Mouse (Mus musculus): ENCODE results near the gene Wwox. TPM values are rescaled to one million over a fixed set of nuclear protein-coding genes. Genes with fewer than 3 reads are reported as not detected.

Gene Wwox
- polyA plus RNA-seq, 1 experiment from 2014 or later: 10.4 TPM

DNA sequence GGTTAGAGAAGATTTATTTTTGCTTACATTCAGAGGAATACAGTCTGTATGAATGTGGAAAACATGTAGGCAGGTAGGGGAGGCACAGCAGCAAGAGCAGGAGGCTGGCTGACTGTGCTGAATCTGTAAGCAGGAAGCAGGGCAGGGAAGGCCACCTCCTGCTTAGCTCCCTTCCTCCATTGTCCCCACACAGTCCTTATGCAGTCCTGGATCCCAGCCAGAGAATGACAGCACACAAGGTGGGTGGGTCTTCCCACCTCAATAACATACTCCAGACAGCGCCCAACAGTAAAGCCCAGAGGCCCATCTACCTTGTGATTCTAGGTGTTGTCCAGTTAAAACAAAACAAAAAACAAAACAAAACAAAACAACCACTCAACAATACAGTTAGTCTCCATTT, 593.7 kb downstream of the Wwox start:
- Histone ChIP-seq H3K27ac (ENCODE audit: poor library complexity, severe bottlenecking) (no peak overlapping the region), H3K4me1 (replicated peaks) (peaks cover 8% of the 10 kb centered on the region), H3K4me2 (no peak overlapping the region), H3K4me3 (no peak overlapping the region), H3K36me3 (no peaks in the 10 kb centered on the region), H3K27me3 (replicated peaks) (no peaks in the 10 kb centered on the region), H3K9ac (no peak overlapping the region), H3K9me3 (replicated peaks) (no peaks in the 10 kb centered on the region)
- WGBS: 69% methylated on average over 1 of the region's 1 CpGs
- ATAC-seq (ENCODE audit: insufficient number of reproducible peaks, low FRiP score): peak; percentile 53; the same call in 1 of the 2 replicates

DNA sequence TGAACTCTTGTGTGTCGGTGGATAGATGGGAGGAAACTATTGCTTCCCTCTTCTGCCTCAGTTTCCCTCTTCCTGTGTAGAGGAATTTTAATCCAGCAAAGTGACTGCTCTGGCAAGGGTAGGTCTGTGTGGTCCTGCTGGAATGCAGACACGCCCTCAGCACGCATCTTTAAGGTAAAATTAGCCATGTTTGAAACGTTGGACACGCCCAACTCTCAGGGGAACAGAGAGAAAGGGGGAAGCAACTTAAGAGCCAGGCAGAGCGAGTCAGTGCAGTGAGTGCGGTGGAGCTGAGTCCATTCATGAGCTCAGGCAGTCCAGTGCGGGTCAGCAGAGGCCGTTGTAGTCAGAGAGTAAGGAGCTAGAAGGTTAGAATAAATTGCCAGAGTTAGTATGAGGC, 596.6 kb downstream of the Wwox start:
- Histone ChIP-seq H3K27ac (ENCODE audit: poor library complexity, severe bottlenecking) (no peak overlapping the region), H3K36me3 (no peaks in the 10 kb centered on the region), H3K4me2 (no peak overlapping the region), H3K4me3 (no peak overlapping the region), H3K27me3 (replicated peaks) (no peaks in the 10 kb centered on the region), H3K9me3 (replicated peaks) (no peaks in the 10 kb centered on the region), H3K9ac (no peak overlapping the region), H3K4me1 (replicated peaks) (0 out of 2 replicates have a peak, but pooled peaks cover 4% of the 10 kb centered on the region)
- 81% methylated on average over 9 of the region's 9 CpGs for WGBS
- ATAC-seq (ENCODE audit: insufficient number of reproducible peaks, low FRiP score): no peak

DNA sequence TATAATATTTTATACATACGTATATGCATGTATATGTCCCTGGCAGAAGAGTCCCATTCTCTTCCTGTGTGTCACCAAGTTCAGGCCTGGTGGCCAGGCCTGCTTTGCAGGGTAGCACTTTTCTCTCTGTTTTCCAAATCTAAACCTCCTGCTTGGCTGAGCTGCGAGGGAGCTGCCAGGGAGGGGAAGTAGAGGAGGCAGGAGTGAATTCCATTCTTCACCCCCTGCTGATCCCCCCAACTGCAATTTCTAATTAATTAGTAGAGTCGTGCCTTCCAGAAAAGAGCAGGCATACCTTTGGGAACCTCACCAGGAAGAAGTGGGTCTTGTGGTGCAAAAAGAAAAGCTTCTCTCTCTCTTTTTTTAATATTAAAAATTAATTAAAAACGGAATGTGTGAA, 599.0 kb downstream of the Wwox start:
- H3K4me3 ChIP-seq: no peak overlapping the region
- H3K27ac ChIP-seq (ENCODE audit: poor library complexity, severe bottlenecking): no peak overlapping the region
- ATAC-seq (ENCODE audit: insufficient number of reproducible peaks, low FRiP score): no peak
- H3K27me3 ChIP-seq (replicated peaks): no peaks in the 10 kb centered on the region
- no peaks in the 10 kb centered on the region for H3K9me3 ChIP-seq (replicated peaks)
- H3K4me1 ChIP-seq (replicated peaks): no peaks in the 10 kb centered on the region
- H3K4me2 ChIP-seq: no peak overlapping the region
- 25% methylated on average over 4 of the region's 4 CpGs for WGBS
- no peak overlapping the region for H3K9ac ChIP-seq
- no peaks in the 10 kb centered on the region for H3K36me3 ChIP-seq

DNA sequence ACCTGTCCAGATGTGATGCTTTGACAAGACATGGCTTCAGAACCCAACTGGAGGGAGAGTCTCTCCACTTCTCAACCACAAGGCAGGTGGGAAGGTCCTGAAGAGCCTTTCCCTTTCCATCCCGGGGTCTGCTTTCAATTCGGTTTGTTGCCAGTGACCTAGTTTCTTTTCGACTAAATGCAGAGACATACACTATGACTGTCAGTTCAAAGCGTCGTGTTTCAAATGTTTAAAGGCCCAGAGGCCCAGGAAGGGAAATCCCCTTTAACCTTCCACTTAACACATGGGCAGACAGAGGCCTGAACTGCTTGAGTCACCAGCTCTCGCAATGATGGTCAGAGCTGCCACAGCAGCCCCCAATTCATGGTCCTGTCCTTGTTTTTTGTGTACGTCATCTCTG, 606.3 kb downstream of the Wwox start:
- no peaks in the 10 kb centered on the region for H3K27me3 ChIP-seq (replicated peaks)
- H3K36me3 ChIP-seq: no peaks in the 10 kb centered on the region
- no peaks in the 10 kb centered on the region for H3K9me3 ChIP-seq (replicated peaks)
- no peaks in the 10 kb centered on the region for H3K4me1 ChIP-seq (replicated peaks)
- no peak overlapping the region for H3K4me2 ChIP-seq
- WGBS: 68% methylated on average over 7 of the region's 7 CpGs
- no peak for ATAC-seq (ENCODE audit: insufficient number of reproducible peaks, low FRiP score)
- H3K4me3 ChIP-seq: no peak overlapping the region
- no peak overlapping the region for H3K27ac ChIP-seq (ENCODE audit: poor library complexity, severe bottlenecking)
- no peak overlapping the region for H3K9ac ChIP-seq

DNA sequence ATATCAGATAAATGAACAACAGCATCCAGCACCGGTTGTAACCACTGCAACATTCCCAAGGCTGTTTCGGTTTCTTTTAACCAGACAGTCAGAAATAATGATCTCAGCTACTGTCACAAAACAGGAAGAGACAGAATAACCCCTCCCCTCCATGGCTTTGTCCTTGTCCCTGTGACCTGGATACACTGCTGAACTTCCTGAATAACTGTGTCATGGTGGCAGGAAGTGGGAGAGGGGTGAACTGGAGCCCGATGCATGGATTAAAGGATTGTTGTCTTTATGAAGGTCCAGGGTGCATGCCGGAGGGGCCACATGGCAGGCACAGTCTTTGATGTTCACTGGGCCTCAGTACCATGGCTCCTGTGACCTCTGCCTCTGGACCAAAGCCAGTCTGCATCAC, 607.0 kb downstream of the Wwox start:
- no peaks in the 10 kb centered on the region for H3K4me1 ChIP-seq (replicated peaks)
- H3K4me2 ChIP-seq: no peak overlapping the region
- no peak for ATAC-seq (ENCODE audit: insufficient number of reproducible peaks, low FRiP score)
- H3K9ac ChIP-seq: no peak overlapping the region
- no peaks in the 10 kb centered on the region for H3K27me3 ChIP-seq (replicated peaks)
- no peak overlapping the region for H3K27ac ChIP-seq (ENCODE audit: poor library complexity, severe bottlenecking)
- no peaks in the 10 kb centered on the region for H3K9me3 ChIP-seq (replicated peaks)
- no peak overlapping the region for H3K4me3 ChIP-seq
- H3K36me3 ChIP-seq: no peaks in the 10 kb centered on the region
- 64% methylated on average over 4 of the region's 4 CpGs for WGBS

DNA sequence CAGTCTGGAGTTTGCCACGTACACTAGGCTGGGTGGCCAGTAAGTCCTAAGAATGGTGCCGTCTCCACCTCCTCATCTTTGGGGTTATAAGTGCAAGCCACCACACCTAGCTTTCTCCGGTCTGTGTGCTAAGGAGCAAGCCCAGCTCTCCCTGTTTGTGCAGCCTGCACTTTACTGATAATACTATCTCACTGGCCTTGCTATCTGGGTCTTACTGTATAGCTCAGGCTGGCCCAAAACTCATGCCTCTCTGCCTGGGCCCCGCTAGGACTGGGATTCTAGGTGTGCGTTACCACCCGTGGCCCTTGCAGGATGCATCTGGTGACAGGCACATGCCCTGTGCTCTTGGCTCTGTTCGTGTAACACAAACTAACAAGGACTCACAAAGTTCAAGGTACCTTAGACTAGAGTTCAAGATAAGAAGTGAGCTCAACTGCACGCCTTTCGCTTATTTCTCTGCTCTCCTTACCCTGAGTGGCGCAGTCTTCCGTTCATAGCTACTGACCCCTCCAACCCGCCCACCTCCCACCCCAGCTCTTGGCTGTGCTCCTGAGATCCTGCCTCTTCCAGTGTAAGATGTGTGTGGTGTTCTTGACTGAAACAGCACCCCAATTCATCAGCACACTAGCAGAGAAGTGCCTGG, 618.9 kb downstream of the Wwox start:
- H3K27ac ChIP-seq (ENCODE audit: poor library complexity, severe bottlenecking): no peak overlapping the region
- no peaks in the 10 kb centered on the region for H3K36me3 ChIP-seq
- H3K4me3 ChIP-seq: no peak overlapping the region
- ATAC-seq (ENCODE audit: insufficient number of reproducible peaks, low FRiP score): peak; percentile 84
- 78% methylated on average over 12 of the region's 12 CpGs for WGBS
- no peaks in the 10 kb centered on the region for H3K9me3 ChIP-seq (replicated peaks)
- 0 out of 2 replicates have a peak, but pooled peaks cover 8% of the 10 kb centered on the region for H3K4me1 ChIP-seq (replicated peaks)
- no peak overlapping the region for H3K9ac ChIP-seq
- no peak overlapping the region for H3K4me2 ChIP-seq
- H3K27me3 ChIP-seq (replicated peaks): no peaks in the 10 kb centered on the region

DNA sequence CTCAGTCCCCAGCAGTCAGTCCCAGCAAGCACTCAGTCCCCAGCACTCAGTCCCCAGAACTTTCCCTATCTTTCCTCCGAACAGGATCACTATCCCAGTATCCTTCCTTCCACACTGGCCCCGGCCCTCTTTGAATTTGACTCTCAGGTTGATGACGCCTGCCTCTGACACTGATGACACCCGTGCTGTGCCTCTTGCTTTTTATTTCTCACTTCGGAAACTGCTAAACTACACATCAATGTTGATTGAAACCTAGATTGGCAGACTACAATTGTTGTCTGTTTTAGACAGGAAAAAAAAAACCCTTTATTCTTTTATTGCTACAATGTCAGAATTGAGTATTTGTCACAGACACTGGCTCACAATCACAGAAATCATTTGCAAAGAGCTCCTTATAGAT, 624.2 kb downstream of the Wwox start:
- no peak for ATAC-seq (ENCODE audit: insufficient number of reproducible peaks, low FRiP score)
- no peaks in the 10 kb centered on the region for H3K9me3 ChIP-seq (replicated peaks)
- no peak overlapping the region for H3K27ac ChIP-seq (ENCODE audit: poor library complexity, severe bottlenecking)
- peaks cover under 1% of the 10 kb centered on the region; the same call in 1 of the 2 replicates for H3K4me1 ChIP-seq (replicated peaks)
- H3K36me3 ChIP-seq: no peaks in the 10 kb centered on the region
- 84% methylated on average over 5 of the region's 5 CpGs for WGBS
- H3K9ac ChIP-seq: no peak overlapping the region
- no peaks in the 10 kb centered on the region for H3K27me3 ChIP-seq (replicated peaks)
- H3K4me3 ChIP-seq: no peak overlapping the region
- no peak overlapping the region for H3K4me2 ChIP-seq

DNA sequence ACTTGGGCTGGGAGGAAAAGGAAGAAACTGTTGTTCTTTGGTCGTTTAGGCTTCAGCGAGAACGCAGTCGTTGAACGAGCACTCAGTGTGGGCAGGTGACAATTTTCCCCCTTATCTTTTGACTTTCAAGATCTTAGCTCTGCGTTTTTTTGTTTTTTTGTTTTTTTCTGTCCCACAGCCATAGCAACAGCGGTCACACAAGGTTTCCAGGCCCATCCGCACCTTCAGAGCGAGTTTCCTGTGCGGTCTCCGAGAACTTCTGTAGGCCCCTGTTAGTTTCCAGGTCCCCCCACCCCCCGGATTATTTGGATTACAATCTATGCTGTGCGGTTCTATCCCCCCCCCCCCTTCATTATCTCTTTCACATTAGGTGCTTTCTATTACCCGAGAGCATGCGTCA, 625.2 kb downstream of the Wwox start:
- no peaks in the 10 kb centered on the region for H3K27me3 ChIP-seq (replicated peaks)
- H3K4me3 ChIP-seq: no peak overlapping the region
- H3K9me3 ChIP-seq (replicated peaks): no peaks in the 10 kb centered on the region
- no peak for ATAC-seq (ENCODE audit: insufficient number of reproducible peaks, low FRiP score)
- peaks cover 4% of the 10 kb centered on the region; the same call in 1 of the 2 replicates for H3K4me1 ChIP-seq (replicated peaks)
- no peak overlapping the region for H3K4me2 ChIP-seq
- H3K9ac ChIP-seq: no peak overlapping the region
- no peak overlapping the region for H3K27ac ChIP-seq (ENCODE audit: poor library complexity, severe bottlenecking)
- H3K36me3 ChIP-seq: no peaks in the 10 kb centered on the region
- WGBS: 82% methylated on average over 15 of the region's 15 CpGs

DNA sequence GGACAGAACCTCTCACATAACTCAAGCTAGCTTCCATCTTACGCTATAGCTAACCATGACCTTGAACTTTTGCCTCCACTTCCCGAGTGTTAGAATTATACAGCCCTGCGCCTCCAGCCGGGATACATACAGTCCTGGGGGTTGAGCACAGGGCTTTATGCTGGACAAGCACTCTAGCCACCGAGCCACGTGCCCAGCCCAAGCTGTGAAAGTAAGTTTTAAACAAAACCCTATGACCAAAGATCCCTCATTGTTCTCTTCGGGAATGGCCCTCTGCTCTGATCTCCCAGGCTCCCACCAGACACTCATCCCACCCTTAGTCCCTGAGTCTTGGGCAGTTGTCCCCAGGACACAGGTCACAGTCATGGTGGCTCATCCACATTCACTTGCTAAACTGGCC, 625.9 kb downstream of the Wwox start:
- ATAC-seq (ENCODE audit: insufficient number of reproducible peaks, low FRiP score): no peak
- no peak overlapping the region for H3K4me2 ChIP-seq
- 80% methylated on average over 7 of the region's 7 CpGs for WGBS

DNA sequence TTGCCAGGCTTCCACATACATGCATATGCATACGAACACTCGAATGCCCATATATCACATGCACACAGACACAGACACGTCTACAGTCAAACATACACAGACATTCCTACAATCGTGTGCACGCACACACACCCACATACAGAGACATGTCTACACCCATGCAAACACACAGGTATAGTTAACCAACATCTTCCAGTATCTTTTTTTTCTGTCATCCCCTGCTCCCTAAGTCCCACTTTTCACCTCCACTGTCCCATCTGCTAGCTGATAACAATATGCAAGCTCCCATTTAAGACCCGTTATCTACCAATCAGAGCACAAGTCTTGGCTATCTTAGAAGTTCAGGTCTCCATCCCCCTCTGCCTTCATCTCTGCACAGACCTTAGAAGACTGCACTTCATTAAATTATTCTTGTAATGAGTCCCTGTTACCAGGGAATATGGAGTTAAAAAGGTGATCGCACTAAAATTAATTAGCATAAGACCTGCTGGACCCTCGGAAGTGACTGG, 627.1 kb downstream of the Wwox start:
- ATAC-seq (ENCODE audit: insufficient number of reproducible peaks, low FRiP score): no peak
- Histone ChIP-seq H3K27ac (ENCODE audit: poor library complexity, severe bottlenecking) (no peak overlapping the region), H3K4me2 (no peak overlapping the region), H3K9me3 (replicated peaks) (no peaks in the 10 kb centered on the region), H3K4me1 (replicated peaks) (peaks cover 4% of the 10 kb centered on the region; the same call in 1 of the 2 replicates), H3K4me3 (no peak overlapping the region), H3K27me3 (replicated peaks) (no peaks in the 10 kb centered on the region), H3K9ac (no peak overlapping the region), H3K36me3 (no peaks in the 10 kb centered on the region)
- 82% methylated on average over 8 of the region's 8 CpGs for WGBS

More for the DNA sequence above, 625.9 kb downstream of the Wwox start:
- Histone ChIP-seq H3K9me3 (replicated peaks) (no peaks in the 10 kb centered on the region), H3K4me3 (no peak overlapping the region), H3K27ac (ENCODE audit: poor library complexity, severe bottlenecking) (no peak overlapping the region), H3K27me3 (replicated peaks) (no peaks in the 10 kb centered on the region), H3K36me3 (no peaks in the 10 kb centered on the region), H3K9ac (no peak overlapping the region), H3K4me1 (replicated peaks) (peaks cover 4% of the 10 kb centered on the region; the same call in 1 of the 2 replicates)

DNA sequence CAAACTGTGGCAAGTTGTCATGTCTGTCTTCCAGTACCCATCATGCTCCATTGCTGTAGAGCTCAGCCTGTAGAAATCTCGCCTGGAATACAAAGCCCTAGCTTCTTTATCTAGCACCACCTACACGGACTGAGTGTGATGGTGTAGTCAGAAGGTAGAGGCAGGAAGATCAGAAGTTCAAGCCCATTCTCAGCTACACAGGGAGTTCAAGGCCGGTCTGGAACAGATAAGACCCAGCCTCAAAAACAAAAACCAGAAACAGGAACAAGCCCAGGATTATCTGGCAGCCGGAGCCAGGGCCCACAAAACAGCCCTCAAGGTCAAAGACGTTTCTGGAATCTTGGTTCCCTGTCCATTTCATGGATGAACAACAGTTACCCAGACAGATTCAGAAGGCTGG, 629.3 kb downstream of the Wwox start:
- Histone ChIP-seq H3K27me3 (replicated peaks) (no peaks in the 10 kb centered on the region), H3K9me3 (replicated peaks) (no peaks in the 10 kb centered on the region), H3K4me2 (no peak overlapping the region), H3K4me1 (replicated peaks) (peaks cover 4% of the 10 kb centered on the region; the same call in 1 of the 2 replicates), H3K4me3 (no peak overlapping the region), H3K36me3 (no peaks in the 10 kb centered on the region), H3K9ac (no peak overlapping the region), H3K27ac (ENCODE audit: poor library complexity, severe bottlenecking) (no peak overlapping the region)
- 23% methylated on average over 5 of the region's 5 CpGs for WGBS
- no peak for ATAC-seq (ENCODE audit: insufficient number of reproducible peaks, low FRiP score)

DNA sequence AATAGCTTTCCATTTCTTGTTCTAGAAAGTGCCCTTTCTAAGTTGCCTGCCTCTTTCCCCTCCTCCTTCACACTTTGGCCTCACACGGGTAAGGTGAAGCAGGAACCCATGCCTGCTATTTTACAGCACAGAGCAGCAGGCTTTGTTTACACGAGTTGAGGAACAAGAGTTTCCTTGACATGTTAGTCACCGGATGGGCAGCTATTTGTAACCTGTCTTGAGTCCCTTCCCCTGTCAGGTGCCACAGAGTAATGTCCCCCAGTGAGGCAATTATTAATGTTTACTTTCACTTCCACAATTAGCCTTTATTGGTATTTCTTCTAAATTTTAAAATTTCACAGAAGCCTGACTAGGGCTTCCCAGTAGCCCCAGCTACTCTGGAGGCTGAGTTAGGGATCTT, 630.8 kb downstream of the Wwox start:
- ATAC-seq (ENCODE audit: insufficient number of reproducible peaks, low FRiP score): no peak
- Histone ChIP-seq H3K9ac (no peak overlapping the region), H3K4me3 (no peak overlapping the region), H3K4me1 (replicated peaks) (peaks cover 4% of the 10 kb centered on the region; the same call in 1 of the 2 replicates), H3K27ac (ENCODE audit: poor library complexity, severe bottlenecking) (no peak overlapping the region), H3K36me3 (no peaks in the 10 kb centered on the region), H3K9me3 (replicated peaks) (no peaks in the 10 kb centered on the region), H3K4me2 (no peak overlapping the region), H3K27me3 (replicated peaks) (no peaks in the 10 kb centered on the region)
- 37% methylated on average over 3 of the region's 3 CpGs for WGBS
